In genomic region chr17:32653860-32654259, GRCm38 (mm10) we compare ENCODE assay signal across 31 mouse cellular contexts. TPM values are rescaled to one million over a fixed set of nuclear protein-coding genes. Genes with fewer than 3 reads are reported as not detected.
"Had no signal": no experiment of that assay in that cellular context is flagged by ENCODE, and none has a peak within 500 bp of the region (broad histone marks: within the 10 kb centered on the region; RNA-seq: fewer than 3 reads in every experiment).

No protein-coding gene starts in this region.

- H3K4me3 ChIP-seq: gastrocnemius, adult 2 months; heart, embryonic 13.5 days; heart, embryonic 15.5 days; hindbrain, embryonic 13.5 days; hindbrain, embryonic 15.5 days; layer of hippocampus, adult 2 months; left cerebral cortex, adult 2 months; limb, embryonic 10.5 days; limb, embryonic 12.5 days; liver, embryonic 12.5 days had no signal

- H3K27me3 ChIP-seq: heart, embryonic 13.5 days; heart, embryonic 15.5 days; hindbrain, embryonic 13.5 days; hindbrain, embryonic 15.5 days; limb, embryonic 12.5 days; liver, embryonic 12.5 days had no signal

- H3K4me2 ChIP-seq: heart, embryonic 11.5 days; heart, embryonic 13.5 days; heart, embryonic 15.5 days; hindbrain, embryonic 13.5 days; hindbrain, embryonic 15.5 days; limb, embryonic 12.5 days; liver, embryonic 12.5 days had no signal

- H3K9me3 ChIP-seq: heart, embryonic 13.5 days; hindbrain, embryonic 13.5 days; hindbrain, embryonic 15.5 days; limb, embryonic 10.5 days; limb, embryonic 12.5 days; liver, embryonic 12.5 days had no signal

- H3K27ac ChIP-seq: gastrocnemius, adult 2 months; heart, embryonic 13.5 days; heart, embryonic 15.5 days; hindbrain, embryonic 13.5 days; hindbrain, embryonic 15.5 days; hindbrain, postnatal 0 days; layer of hippocampus, adult 2 months; left cerebral cortex, adult 2 months; limb, embryonic 10.5 days; limb, embryonic 12.5 days; liver, embryonic 12.5 days; liver, embryonic 14.5 days had no signal

- H3K36me3 ChIP-seq: heart, embryonic 13.5 days; heart, embryonic 15.5 days; hindbrain, embryonic 13.5 days; hindbrain, embryonic 15.5 days; limb, embryonic 10.5 days; limb, embryonic 12.5 days; liver, embryonic 12.5 days had no signal

- DNase-seq: gastrocnemius, adult 2 months; gastrocnemius, postnatal 10 days; gastrocnemius, postnatal 25 days; heart, adult 18-20 months; heart, postnatal 14 days; heart, postnatal 36 days; kidney, adult 18-20 months; kidney, adult 8-10 months; kidney, postnatal 10 days; kidney, postnatal 25 days; kidney, postnatal 4 days; liver had no signal

- H3K9ac ChIP-seq: heart, embryonic 13.5 days; heart, embryonic 15.5 days; hindbrain, embryonic 13.5 days; hindbrain, embryonic 15.5 days; limb, embryonic 12.5 days; liver, embryonic 12.5 days; liver, embryonic 14.5 days had no signal

- ATAC-seq: hindbrain, postnatal 0 days; liver, embryonic 12.5 days had no signal

- H3K4me1 ChIP-seq: hindbrain, embryonic 13.5 days; hindbrain, embryonic 15.5 days; limb, embryonic 10.5 days; limb, embryonic 12.5 days; liver, embryonic 12.5 days had no signal

RNA-seq across cellular contexts. Expression of gene Cyp4f40, which starts 4.8 kb away (rescaled TPM):
- polyA plus RNA-seq: heart, embryonic 11.5 days; heart, embryonic 13.5 days; heart, embryonic 15.5 days; heart, postnatal 0 days; hindbrain, embryonic 11.5 days; hindbrain, embryonic 13.5 days; kidney, embryonic 14.5 days; kidney, embryonic 16.5 days; limb, embryonic 10.5 days; limb, embryonic 12.5 days; limb, embryonic 14.5 days; liver, embryonic 12.5 days; liver, embryonic 14.5 days had no signal

RNA-seq across cellular contexts. Expression of gene Cyp4f15, which starts 31.6 kb away (rescaled TPM):
- polyA plus RNA-seq: heart, embryonic 15.5 days; kidney, embryonic 14.5 days; kidney, embryonic 16.5 days had no signal

RNA-seq across cellular contexts. Expression of gene Cyp4f37, which starts 32.8 kb away (rescaled TPM):
- polyA plus RNA-seq: frontal cortex, adult 2 months; heart, embryonic 11.5 days; heart, embryonic 13.5 days; heart, embryonic 15.5 days; heart, postnatal 0 days; hindbrain, embryonic 11.5 days; hindbrain, embryonic 13.5 days; intestine, embryonic 14.5 days; kidney, embryonic 14.5 days; kidney, embryonic 16.5 days; limb, embryonic 10.5 days; limb, embryonic 12.5 days; limb, embryonic 14.5 days; liver, embryonic 12.5 days; liver, embryonic 14.5 days had no signal
